Mouse (Mus musculus) bone marrow, adult 2 months (tissue): ENCODE measurements around the gene Slc10a6. TPM values are rescaled to one million over a fixed set of nuclear protein-coding genes. Genes with fewer than 3 reads are reported as not detected.

Experiments used
- H3K27ac ChIP-seq: fragments of 200-500 bp; 2 replicates; pipeline ENCODE4 v1.5.1; 2012; ENCODE audit warnings: low read depth, mild to moderate bottlenecking, control low read depth, inconsistent platforms, low read length; ENCODE audit not compliant: control insufficient read depth, poor library complexity, insufficient read depth
- H3K4me1 ChIP-seq: fragments of 200-500 bp; 2 replicates; pipeline ENCODE4 v1.6.1; 2011; ENCODE audit warnings: low read length; ENCODE audit not compliant: control insufficient read depth, insufficient read depth
- H3K4me3 ChIP-seq: fragments of 200-500 bp; replicated peaks from 2 replicates; pipeline ENCODE3; 2011; ENCODE audit warnings: mild to moderate bottlenecking, low read depth, low read length, control low read depth; ENCODE audit not compliant: control insufficient read depth
- CTCF ChIP-seq: fragments of 200-500 bp; IDR thresholded peaks from 2 replicates; pipeline ENCODE4 v1.5.1; 2011; ENCODE audit warnings: low read length, control low read depth; ENCODE audit not compliant: control insufficient read depth, insufficient read depth
- POLR2A ChIP-seq: fragments of 200-500 bp; IDR thresholded peaks from 2 replicates; pipeline ENCODE4 v1.6.1; 2011; ENCODE audit warnings: low read depth, mild to moderate bottlenecking, control low read depth, low read length, borderline replicate concordance; ENCODE audit not compliant: control insufficient read depth
- WGBS: fragments of 180-500 bp; shearing (Covaris S2); methylation state at CpG from one replicate; pipeline ENCODE4 v1.1.7; 2018; 5-methylcytosine and 5-hydroxymethylcytosine counted together
- polyA plus RNA-seq: library from polyadenylated mRNA; stranded (reverse); fragments of >200 nt; gene quantifications from 2 replicates; pipeline ENCODE4 v1.2.4, GENCODE M21; 2011; ENCODE audit warnings: low replicate concordance; ENCODE audit not compliant: missing spikeins, insufficient read depth, insufficient read length

The Slc10a6 gene
- polyA plus RNA-seq, 1 experiment: not detected

- Histone ChIP-seq H3K27ac (no peak overlapping the region), H3K4me3 (no peak overlapping the region), H3K4me1 (no peaks in the 10 kb centered on the region; the same call in 1 of the 2 replicates)
- WGBS: 78% methylated on average over 14 of the region's 14 CpGs
- TF ChIP-seq POLR2A: no peak
- TF ChIP-seq CTCF: no peak
Observed at GRCm38 (mm10) chr5:103596467-103597146, 32.6 kb downstream of the Slc10a6 start.

DNA sequence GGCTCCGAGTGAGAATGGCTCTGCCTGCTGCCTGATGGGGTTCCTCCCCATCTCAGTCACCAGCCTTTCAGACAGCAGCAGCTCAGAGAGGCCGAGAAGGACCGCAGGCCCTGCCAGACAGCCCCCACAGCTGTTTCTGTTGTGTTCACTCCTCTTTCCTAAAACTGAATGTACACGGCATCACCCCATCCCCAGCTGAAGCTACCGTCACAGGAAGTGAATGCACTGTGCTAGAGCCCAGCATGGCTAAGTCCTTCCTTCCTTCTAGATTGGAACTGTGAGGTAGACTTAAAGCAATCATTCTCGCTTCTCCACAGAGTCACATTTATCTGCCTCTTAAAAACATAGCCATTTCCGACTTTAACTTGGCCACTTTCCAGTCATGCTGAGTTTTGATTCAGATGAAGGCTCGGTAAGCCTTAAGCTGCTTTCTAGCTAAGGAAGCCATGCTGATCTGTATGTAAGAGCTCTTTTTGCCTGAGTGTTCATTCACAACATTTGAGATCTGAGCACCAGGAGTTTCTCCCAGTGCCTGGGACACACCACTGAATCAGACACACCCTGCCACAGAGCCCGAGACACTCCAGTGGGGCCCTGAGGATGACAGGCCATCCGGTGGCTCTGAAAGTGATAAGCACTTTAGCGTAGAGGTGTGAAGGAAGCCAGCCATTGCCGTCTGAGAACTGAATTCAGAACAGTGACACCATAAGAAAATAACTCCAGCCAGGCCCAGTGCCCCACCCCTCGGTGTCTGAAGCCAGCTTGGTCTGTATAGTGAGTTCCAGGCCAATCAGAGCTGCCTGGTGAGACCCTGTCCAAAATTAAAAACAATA, 33.6 kb downstream of the Slc10a6 start:
- TF ChIP-seq CTCF (no peak), POLR2A (no peak)
- Histone ChIP-seq H3K4me1 (no peaks in the 10 kb centered on the region; the same call in 1 of the 2 replicates), H3K4me3 (no peak overlapping the region), H3K27ac (no peak overlapping the region)
- 25% methylated on average over 13 of the region's 13 CpGs for WGBS

GRCm38 (mm10) chr5:103593575-103593974, 35.6 kb downstream of the Slc10a6 start:
- TF ChIP-seq CTCF (no peak), POLR2A (no peak)
- Histone ChIP-seq H3K4me3 (no peak overlapping the region), H3K4me1 (no peaks in the 10 kb centered on the region), H3K27ac (no peak overlapping the region)
- 80% methylated on average over 9 of the region's 9 CpGs for WGBS

- 40% methylated on average over 8 of the region's 8 CpGs for WGBS
- TF ChIP-seq POLR2A (no peak), CTCF (no peak)
- no peaks in the 10 kb centered on the region for H3K4me1 ChIP-seq
- H3K4me3 ChIP-seq: no peak overlapping the region
- no peak overlapping the region for H3K27ac ChIP-seq
Observed at GRCm38 (mm10) chr5:103592706-103593105, 36.5 kb downstream of the Slc10a6 start.

DNA sequence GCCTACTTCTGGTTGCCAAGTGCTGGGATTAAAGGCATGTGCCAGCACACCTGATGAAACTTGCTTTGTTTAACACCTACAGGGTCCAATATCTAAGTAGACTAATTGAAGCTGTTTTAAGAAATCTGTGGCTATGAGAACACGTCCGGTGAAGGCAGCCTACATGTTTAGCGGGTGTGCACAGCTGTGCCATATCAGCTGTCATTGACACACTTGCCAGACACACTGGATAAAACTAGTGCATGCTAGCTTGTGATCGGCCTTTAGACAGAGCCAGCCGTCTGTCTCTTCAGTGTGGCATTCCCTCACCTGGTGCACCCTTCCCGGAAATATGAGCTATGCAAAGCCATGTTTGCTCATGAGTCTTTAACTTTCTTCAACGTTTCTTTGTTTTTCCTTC, 37.4 kb downstream of the Slc10a6 start:
- no peak for TF ChIP-seq POLR2A
- no peak for TF ChIP-seq CTCF
- WGBS: 85% methylated on average over 7 of the region's 7 CpGs
- Histone ChIP-seq H3K27ac (no peak overlapping the region), H3K4me1 (no peaks in the 10 kb centered on the region), H3K4me3 (no peak overlapping the region)

GRCm38 (mm10) chr5:103587219-103587618, 42.0 kb downstream of the Slc10a6 start:
- peak; percentile 35; the same call in 1 of the 2 replicates for TF ChIP-seq CTCF
- no peak for TF ChIP-seq POLR2A
- H3K4me3 ChIP-seq: no peak overlapping the region
- H3K4me1 ChIP-seq: no peaks in the 10 kb centered on the region
- 77% methylated on average over 7 of the region's 7 CpGs for WGBS
- no peak overlapping the region for H3K27ac ChIP-seq

DNA sequence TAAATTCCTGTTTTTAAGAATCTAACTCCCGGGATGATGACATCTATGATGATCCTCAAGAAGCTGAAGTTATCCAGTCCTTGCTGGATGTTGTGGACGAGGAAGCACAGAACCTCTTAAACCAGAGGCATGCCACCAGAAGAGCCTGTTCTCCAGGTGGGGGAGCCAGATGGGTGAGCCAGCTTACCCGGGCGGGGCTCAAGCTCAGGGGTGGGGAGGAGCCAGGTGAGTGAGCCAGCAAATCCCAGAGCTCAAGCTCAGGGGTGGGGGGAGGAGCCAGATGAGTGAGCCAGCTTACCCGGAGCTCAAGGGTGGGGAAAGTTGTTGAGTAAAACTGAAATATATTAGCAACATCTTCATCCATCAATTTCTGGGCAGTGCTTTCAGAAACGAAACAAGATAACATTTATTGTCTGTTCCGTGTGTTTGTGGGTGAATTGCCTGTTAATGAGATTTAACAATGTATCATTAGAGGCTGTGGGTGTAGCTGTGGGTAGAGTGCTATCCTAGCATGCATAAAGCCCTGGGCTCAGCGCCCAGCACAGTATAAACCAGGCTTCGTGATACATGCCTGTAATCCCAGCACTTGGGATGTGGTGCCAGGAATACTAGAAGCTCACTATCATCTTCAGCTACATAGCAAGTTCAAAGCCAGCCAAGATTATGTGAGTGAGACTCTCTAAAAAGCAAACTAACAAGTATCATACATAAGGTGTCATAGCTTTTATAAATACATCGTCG, 49.4 kb downstream of the Slc10a6 start:
- TF ChIP-seq CTCF (no peak), POLR2A (no peak)
- Histone ChIP-seq H3K27ac (no peak overlapping the region), H3K4me1 (no peaks in the 10 kb centered on the region), H3K4me3 (no peak overlapping the region)
- WGBS: 60% methylated on average over 11 of the region's 11 CpGs

- TF ChIP-seq POLR2A: no peak
- TF ChIP-seq CTCF: no peak
- Histone ChIP-seq H3K4me3 (no peak overlapping the region), H3K27ac (no peak overlapping the region), H3K4me1 (no peaks in the 10 kb centered on the region)
- 85% methylated on average over 9 of the region's 9 CpGs for WGBS
Observed at GRCm38 (mm10) chr5:103569446-103569845, 59.8 kb downstream of the Slc10a6 start.
